Mouse (Mus musculus): ENCODE measurements at regions not wholly inside any gene's neighbourhood (a gene's known extent, or its start where the extent isn't known, plus 50 kb on each side); places are given as distances from the start of the nearest gene placed in this dataset.
"Not testable (repeated sequence)": the region's sequence is repeated elsewhere in the genome, so short reads cannot be mapped to it uniquely, and the experiment has no call there.

DNA sequence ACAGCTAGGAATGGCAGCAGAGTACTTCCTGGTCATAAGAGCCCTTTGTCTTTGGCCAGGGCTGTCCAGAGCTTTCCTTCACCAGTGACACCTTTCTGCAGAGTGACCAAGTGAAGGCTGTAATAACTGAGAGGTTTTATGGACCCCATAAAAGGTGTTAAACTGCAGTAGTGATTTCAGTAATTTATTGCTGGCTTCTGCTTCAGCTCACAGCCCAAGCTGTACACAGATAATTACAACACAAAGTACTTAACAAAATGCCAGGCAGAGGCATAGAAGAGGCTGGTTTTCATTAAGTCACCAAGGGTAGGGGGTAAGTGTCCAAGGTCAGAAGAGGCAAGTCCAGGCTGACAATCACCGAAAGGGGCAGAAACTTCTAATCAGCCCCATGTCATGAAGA lies 83.8 kb downstream of the Eif4e start:
- DNase-seq, result no peak

- DNase-seq, result no peak
These were observed 87.1 kb downstream of the Eif4e start for GRCm38 (mm10) chr3:138612884-138613653.

GRCm38 (mm10) chr3:138613680-138614079 lies 87.7 kb downstream of the Eif4e start:
- no peak for DNase-seq

- no peak for DNase-seq
These were observed 88.9 kb downstream of the Eif4e start for GRCm38 (mm10) chr3:138614899-138615298.

GRCm38 (mm10) chr3:138620263-138620662 lies 94.3 kb downstream of the Eif4e start:
- no peak for DNase-seq

- no peak for DNase-seq
These were observed 98.1 kb downstream of the Eif4e start for GRCm38 (mm10) chr3:138624128-138624527.

- DNase-seq, result no peak
These were observed 100.3 kb downstream of the Eif4e start for GRCm38 (mm10) chr3:138626230-138626629.

- DNase-seq, result peak; percentile 33 to 65
These were observed 104.3 kb downstream of the Eif4e start for GRCm38 (mm10) chr3:138630231-138630630.

DNA sequence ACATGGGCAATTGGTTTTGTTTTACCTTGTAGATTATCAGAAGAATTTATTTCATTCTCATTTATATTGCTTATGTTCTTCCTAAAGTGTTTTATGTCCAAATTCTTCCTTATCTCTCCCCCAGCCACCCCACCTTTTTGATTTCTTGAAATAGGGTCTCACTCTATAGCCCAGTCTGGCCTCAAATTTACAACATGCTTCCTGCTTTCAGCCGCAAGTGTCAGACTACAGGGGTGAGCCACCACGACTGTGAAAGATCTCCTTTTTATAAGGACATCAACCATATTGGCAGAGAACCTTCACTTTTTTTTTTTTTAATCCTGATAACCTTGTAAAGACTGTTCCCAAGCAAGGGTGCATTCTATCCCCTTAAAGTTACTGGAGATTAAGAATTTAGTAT lies 106.1 kb downstream of the Eif4e start:
- no peak for DNase-seq

GRCm38 (mm10) chr3:138642026-138642425 lies 100.0 kb upstream of the Tspan5 start:
- DNase-seq, result peak; percentile 46 to 65

DNA sequence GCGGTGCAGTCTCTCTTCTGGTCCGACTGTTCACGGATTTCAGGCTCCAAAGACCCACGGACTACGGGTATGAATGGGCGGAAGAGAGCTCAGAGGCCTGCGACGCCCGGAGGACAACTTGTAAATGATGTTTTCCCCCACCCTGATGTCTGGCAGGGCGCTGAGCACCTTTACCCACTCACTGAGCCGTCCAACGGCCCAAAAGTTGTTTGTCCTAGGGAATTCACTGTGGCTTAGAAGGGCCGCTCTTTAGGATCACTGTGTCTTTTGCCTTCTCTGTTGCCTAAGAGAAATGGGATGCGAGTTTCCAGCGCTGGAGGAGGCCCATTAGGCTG lies 98.1 kb upstream of the Tspan5 start:
- DNase-seq, result no peak

DNA sequence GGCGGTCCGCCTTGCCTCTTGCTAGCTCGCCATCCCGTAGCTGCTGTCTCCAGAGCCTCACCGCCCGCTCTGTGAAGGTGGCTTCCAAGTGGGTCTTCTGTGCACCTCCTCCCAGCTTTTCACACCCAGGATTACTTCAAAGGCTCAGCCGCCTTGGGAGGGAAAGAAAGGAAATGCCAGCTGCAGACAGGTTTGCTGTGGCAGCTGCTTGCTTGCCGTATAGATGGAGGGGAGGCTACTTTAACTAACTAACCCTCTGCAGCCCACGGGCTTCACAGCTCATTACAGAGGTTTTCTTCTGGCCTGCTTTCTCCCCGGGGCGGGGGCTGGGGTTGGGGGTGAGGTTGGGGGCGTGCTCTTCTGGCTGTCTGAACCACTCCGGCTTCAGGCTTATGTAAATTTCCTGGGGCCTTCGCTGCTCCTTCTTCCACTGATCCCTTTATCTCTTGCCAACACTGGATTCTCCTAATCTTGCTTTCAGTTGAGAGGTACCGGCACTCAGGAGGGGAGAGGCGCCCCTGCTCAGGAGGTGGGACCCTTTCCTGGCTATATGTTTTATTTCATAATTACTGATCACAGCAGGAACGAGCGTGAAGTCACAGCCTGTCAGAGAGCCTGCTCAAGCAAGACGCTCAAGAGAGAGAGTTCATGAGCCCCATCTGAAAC lies 97.6 kb upstream of the Tspan5 start:
- DNase-seq, result peak; percentile 36 to 57

DNA sequence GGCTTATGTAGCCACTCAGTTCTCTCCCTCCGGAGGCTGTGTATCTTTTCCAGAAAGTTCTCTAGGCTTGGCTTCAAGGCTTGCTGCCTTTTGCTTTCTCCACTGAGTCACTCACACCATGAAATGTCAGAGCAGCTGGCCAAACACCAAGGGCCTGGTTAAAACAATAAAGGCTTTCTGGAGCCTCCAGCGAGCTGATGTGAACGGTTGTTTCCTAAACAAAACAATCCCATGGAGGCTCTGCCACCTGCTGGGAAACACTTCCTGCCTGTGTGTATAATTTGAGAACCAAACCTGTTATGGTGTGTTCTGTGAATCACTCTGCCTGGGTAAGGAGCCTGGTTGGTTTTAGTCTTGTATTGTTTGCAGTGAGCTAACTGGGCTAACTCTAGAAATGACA lies 96.7 kb upstream of the Tspan5 start:
- peak in 1 of 2 experiments; percentile 19 for DNase-seq

GRCm38 (mm10) chr3:138649699-138650098 lies 92.3 kb upstream of the Tspan5 start:
- DNase-seq, result peak in 1 of 2 experiments; percentile 36

GRCm38 (mm10) chr3:138650671-138651070 lies 91.3 kb upstream of the Tspan5 start:
- not testable (repeated sequence) for DNase-seq

DNA sequence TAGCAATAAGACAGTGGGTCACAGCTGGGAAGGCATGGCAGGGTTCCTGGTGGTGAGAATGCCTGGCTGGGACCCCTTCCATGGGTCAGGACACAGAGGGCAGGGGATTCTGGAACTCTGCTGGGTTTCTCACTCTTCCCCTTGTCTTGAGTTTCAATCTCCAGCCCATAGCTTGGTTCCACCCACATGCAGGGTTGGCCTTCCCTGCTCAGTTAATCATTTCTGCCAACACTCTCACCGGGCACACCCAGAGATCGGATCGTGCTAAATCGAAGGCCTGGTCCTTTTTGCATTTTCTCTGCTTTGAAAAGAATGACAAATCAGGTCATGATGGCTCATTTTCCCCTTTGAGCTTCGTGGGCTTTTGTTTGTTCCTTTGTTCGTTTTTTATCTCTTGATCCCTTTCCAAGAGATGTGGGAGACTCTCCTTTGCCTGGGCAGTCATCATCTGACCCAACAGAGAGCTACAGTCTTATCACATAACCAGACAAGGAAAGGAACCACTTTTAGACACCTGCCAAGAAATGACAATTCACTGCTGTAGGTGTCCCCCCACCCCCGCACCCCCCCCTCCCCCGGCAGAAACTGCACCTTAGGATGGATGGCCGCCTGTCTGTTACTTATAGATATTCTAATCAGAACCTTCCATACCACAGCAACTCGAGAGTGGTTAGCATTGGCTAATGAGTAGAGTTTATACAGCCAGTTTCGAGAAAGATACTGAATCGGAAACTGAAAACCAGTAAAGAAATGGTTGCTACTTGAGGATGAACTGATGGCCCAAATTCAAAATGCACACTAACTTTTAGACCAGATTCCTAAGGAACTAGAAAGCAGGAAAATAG lies 90.4 kb upstream of the Tspan5 start:
- DNase-seq, result no peak

- DNase-seq, result no peak
These were observed 89.8 kb upstream of the Tspan5 start for GRCm38 (mm10) chr3:138652206-138652605.

DNA sequence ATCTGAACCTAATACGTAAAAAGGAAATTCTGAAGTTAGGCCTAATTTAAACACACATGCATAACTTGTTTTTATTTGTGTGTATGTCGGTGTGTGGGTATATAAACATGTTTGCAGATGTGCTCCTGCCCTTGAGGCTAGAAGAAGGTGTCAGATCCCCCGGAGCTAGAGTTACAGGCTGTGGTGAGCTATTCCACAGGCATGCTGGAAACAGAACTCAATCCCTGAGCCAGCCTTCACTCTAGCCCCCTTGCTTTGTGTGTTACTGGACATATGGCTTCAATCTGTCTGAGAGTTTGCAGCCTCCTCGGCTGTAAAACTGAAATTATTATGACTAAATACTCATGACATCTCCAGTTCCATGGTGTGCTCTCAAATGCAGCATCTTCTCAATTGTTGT lies 89.3 kb upstream of the Tspan5 start:
- DNase-seq, result no peak

DNA sequence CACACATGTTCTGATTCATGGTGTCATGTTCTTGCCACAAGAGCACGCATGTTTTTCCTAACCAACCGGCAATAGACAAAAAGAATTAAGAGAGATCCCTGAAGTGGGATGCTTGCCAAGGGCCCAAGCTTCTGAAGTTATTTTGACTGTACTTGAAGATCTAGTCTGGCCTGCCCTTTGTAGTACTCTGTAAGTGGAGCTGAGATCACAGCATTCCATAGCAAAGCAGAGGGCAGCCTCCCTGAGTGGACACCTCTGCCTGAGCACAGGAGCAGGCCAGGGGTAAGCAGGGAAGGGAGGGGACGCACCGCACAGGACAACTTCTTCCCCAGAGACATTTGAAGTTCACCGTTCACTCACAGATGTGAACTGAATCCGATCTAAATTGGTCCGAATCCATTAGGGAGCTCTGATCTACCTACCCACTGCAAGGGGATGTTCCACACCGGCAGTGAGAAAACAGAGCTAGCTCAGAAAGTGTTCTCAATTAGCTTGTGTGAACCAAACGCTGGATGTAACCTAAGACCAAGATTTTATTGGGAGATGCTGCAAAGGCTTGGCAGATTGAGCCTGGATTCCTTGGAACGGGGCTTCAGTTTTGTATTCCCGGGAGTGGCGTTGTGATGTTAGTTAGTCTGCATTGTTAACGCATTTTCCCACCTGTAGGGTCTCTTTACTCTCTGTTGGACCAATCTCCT lies 88.3 kb upstream of the Tspan5 start:
- no peak for DNase-seq

DNA sequence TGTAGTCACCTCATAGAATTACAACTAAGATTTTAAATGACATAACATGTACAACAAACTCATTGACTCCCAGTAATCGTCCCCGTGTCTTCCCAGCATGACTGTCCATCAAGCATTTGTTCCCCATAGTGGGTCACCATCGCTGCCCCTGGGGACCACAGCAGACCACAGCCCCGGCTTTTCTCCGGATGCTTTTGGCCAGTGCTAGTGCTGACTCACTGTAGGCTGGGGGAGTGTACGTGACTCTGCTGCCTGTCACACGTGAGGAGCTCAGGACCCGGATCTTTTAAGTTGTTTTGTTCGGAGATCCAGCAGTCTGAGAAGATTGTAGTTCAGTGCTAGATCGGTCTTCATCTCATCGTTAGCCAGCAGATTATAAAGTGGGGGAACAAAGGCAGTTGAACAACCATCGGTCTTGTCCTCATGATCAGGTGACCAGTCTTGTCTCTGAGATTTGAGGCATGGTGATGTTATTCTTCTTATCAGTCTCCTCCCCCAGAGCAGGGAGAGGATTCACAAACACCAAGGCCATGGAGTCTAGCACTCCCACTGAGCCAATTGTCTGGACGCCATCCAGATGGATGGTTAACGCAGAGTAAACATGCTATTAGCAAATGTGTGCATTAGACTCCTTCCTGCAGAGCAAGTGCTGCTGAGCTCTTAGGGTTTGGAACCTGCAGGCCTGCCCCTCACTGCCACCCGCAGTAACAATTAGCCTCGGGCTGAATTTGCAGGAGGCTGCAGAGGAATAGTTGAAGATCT lies 87.2 kb upstream of the Tspan5 start:
- DNase-seq, result no peak

DNA sequence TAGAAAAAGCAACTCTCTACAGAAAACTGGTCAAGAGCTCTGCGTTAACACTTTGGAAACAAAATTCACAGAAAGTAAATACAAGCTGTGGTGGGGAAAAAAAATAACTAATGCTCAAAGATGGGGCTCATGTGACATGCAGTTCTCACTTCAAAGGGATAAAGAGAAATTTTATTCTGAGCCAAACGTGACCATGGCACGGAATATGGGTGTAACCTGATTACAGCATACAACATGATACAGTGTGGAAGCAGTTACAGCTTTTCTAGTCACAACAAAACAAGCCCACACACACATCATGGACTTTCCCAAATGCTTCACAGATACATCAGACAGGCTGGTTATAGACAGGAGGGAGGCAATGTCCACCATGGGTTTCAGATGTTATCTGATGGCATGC lies 86.5 kb upstream of the Tspan5 start:
- DNase-seq, result no peak

DNA sequence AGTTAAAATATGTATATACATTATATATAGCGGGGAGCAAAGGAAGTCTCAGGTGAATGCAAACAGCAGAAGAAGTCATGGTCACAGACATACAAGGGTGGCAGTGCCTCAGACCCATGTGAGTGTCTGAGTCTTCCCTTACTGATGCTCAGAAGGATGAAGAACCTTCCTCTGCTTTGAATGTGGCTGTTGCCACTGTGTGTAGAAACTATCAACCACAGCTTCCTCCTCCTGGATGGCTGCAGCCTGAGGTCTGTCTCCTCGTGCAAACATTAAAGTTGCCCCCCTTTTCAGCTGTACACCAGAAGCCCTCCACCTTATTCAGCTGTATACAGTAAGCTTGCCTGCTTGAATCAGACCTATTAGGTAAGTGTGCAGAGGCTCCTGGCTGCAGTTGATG lies 79.4 kb upstream of the Tspan5 start:
- DNase-seq, result no peak
